Mouse (Mus musculus): ENCODE measurements around the gene Colgalt1.
A peak's percentile ranks its signal among the peaks of the same experiment; 100 is the strongest.

Gene Colgalt1

DNA sequence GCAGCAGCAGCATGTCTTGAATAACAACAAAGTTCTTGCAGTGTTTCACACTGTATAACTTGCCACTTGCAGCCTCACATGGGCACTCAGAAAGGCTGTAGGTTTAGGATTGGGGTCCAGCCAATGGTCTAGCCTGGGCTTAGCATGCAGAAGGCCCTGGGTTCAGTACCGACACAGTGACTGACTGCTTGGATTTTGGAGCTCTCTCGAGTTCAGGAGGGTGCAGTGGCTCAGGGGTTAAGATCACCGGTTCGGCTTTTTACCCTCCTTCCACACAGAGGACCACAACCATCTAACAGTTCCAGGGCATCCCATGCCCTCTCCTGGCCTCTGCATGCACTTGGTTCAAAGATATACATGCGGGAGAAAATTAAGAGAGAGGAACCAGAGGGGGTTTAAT is 19.8 kb upstream of the Colgalt1 start:
- no peak for DNase-seq (ENCODE audit: low read depth, low spot score)

DNA sequence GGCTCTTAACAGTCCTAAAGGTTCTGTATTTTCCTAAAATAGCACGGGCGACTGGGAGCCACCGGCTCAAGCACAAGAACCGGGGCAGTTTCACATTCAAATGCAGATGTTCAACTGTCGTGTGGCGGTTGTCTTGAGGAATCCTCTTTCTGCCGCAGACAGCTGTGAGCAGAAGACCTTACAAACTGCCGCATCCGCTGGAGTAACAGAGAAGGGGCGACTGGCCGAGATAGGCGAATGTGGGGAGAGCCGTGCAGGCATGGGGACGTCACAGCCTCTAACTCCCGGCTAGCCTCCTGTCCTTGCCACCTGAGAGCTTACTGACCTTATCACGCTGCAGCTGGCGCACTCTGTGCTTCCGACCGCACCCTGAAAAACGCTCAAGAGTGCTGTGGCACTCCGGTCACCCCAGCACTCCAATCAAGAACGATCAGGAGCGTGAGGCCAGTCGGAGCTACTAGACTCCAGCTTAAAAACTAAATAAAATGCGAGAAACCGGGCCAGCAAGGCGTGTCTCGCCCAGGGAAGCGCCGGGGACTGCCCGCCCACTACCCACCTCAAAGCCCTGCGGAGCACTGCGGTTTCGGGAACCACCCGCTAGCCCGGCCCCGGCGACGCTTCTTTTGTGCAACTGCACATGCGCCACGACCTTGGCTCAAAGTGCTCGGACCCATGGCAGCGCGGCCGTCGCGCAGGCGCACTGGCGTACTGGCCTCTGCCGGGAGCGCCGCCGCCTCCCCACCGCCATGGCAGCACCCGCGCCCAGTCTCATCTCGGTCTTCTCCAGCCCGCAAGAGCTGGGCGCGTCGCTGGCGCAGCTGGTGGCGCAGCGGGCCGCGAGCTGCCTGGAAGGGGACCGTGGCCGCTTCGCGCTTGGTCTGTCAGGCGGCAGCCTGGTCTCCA is 19.1 kb upstream of the Colgalt1 start, which contains the start of gene Pgls:
Gene Pgls (plus strand): TSS at position 706 of the 903 bp plus-strand sequence.
- DNase-seq (ENCODE audit: low read depth, low spot score): peak; percentile 98

DNA sequence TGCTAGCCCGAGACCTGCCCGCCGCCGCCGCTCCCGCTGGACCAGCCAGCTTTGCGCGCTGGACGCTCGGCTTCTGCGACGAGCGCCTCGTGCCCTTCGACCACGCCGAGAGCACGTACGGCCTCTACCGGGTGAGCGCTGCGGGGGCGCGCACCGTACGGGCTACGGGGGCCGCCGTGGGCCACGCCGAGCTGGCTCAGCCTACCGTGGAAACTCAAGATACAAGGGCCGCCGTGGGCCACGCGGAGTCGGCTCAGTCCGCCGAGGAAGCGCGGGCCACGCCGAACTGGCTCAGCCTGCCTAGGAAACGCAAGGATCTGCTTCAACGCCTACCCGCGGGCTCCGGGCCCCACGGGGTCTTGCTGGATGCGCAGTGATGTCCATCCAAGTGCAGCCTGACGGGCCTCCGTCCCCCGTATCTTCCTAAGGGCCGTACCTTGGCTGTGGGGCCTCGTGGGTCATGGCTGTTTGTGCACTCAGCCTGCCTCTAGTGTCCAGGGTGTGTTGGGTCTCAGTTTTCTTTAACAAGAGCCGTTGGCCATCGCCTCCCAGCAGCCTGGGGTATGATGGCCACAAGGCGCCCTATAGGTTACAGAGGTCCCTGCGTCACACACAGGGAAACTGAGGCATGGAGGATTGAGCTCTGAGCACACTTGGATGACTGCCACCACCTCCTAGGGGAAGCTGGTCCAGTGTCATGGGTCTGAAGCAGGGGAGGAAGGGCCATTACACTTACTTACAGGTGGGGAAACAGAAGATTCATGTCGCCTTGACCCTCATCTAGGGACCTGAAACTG is 18.2 kb upstream of the Colgalt1 start:
- DNase-seq (ENCODE audit: low read depth, low spot score): peak; percentile 96

DNA sequence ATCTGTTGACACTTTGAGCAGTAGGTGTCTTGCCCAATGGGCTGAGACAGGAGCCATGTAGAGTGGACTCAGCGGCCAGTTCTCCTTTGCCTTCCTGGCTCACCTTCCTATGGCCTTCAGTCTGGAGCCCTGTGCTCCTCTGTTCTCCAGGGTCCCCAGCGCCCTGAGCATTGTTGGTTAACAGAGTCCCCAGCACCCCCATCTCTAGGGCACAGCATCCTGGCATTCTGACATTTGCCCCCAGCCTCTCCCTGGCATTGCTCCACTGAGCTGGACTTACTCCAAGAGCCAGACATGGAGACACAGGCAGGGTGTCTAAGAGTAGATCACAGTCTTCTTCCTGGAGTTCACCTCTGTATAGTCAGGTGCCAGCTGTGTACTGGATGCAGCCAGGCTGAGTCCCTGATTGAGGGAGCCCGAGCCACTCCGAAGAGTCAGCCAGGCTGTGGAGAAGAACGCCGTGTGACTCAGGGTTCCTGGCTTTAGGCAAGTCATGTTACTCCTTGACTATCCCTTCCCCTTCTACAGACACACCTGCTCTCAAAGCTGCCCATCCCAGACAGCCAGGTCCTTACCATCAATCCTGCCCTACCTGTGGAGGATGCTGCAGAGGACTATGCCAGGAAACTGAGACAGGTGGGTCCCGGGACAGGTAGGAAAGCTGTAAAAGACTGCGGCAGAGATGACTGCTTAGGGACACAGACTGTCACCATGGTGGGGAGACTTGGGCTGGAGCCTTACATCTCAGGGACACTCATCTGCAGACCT is 17.1 kb upstream of the Colgalt1 start:
- DNase-seq (ENCODE audit: low read depth, low spot score): no peak

DNA sequence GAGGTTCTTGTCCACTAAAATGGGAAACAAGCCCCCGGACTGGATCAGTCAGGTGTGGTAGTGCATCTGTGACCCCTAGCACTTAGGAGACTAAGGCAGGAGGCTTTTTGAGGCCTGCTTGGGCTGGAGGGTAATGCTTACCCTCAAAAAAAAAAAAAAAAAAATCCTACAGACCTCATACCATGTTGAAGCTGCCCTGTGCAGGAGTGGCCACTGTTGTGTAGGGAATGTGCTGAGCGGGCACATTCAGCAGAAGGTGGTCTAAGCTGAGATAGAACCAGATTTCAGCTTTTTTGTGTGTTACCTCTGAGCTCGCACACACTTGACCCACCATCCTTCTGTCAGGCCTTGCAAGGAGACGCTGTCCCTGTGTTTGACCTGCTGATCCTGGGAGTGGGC is 16.5 kb upstream of the Colgalt1 start:
- no peak for DNase-seq (ENCODE audit: low read depth, low spot score)

DNA sequence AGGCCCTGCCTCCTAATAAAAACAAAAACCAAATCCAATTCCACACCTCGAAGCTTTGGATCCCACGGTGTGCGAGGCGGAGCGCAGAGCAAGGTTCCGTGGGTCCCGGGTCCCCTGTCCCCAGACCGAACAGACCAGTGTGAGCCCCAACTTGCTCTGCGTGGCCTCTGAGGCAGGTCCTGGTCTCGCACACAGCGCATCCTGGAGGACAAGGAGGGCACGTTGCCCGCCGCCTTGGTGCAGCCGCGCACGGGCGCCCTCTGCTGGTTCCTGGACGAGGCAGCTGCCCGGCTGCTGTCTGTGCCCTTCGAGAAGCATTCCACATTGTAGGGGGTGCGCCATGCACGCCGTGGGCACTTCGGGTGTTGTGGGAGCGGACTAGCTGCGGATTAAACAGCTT is 14.9 kb upstream of the Colgalt1 start:
- peak; percentile 92 for DNase-seq (ENCODE audit: low read depth, low spot score)

DNA sequence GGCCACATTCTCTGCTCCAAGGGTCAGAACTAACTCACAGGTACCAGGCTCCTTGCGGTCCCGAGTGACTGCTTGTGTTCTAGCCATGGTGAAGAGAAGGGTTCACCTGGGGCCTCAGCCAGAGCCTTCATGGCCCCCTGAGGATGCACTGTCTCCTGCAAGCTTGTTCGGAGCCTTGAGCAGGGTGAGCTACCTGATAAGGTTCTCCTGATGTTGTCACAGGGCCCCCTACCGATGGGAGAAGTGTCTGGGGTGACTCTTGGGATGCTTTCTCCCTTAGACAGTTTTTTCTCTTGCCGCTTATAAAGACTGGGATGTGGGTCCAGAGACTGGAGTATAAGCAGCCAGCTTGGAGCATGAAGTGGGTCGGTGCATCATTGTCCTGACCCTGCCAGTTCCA is 14.4 kb upstream of the Colgalt1 start:
- DNase-seq (ENCODE audit: low read depth, low spot score): no peak

DNA sequence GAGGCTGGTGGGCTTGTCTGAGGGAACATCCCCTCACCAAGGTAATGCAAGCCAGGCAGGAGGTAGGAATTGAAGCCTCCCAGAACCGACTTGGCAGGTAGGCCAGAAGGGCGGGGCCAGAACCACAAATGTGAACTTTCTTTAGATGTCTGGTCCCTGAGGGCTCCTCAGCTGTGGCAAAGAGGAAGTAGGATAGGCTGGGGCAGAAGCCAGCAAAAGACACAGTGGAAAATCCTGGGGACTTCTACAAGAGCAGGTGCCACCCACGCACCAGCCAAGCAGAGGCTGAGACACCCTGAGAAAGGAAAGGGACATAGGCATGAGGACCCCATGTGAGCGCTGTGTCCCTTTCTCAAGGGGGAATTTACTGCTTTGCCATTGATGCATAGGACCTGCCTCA is 14.0 kb upstream of the Colgalt1 start:
- no peak for DNase-seq (ENCODE audit: low read depth, low spot score)

DNA sequence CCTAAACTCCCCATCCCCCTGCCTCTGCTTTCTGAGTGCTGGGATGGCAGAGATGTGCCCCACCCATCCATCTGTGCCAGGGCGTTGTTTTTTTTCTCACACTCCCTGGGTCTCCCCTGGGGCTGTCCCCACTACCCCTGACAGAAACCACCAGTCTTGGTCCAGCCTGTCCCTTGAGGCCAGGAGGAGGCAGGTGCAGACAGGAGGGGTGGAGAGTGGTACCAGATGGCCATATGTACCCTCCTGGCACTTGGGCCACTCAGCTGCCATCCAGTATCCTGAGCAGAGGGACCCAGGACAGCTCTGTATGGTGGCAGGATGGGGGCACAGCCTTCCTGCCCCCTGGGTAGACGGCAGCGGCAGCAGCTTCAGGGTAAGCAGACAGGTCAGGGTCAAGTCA is 13.3 kb upstream of the Colgalt1 start, which contains the start of gene Fam129c:
Gene Fam129c (plus strand): TSS at position 198 of the 400 bp plus-strand sequence.
- DNase-seq (ENCODE audit: low read depth, low spot score): no peak

DNA sequence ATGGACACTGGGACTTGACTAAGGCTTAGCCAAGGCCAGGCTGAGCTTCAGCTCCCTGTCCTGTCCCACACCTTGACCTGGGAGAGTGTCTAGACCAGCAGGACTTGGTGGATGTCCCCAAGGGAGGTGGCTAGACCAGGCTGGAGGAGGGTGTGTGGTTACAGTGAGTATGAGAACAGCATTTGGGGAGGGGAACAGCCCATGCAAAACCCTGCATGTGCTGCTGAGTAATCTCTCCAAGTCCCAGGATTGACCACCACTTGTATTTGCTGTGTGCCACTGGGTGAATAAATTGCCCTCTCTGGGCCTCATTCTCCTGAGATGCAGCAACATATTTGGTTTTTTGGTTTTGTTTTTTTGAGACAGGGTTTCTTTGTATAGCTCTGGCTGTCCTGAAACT is 12.4 kb upstream of the Colgalt1 start:
- DNase-seq (ENCODE audit: low read depth, low spot score): no peak

DNA sequence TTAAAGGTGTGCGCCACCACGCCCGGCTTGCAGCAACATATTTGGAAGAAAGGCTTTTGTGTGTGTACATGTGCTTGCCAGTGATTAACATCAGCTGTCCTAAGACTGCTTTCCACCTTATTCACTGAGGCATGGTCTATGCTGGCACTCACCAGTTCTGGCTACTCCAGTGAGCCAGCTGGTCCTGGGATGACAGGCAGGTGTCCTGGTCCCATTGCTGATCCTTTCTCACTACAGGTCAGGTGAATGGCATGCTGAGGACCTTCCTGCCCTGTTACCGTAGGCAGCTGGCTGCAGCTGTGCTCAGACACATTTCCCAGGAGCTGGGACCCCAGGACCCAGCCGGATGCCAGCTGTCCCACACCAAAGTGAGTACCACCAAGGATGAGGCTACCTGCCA is 12.0 kb upstream of the Colgalt1 start:
- DNase-seq (ENCODE audit: low read depth, low spot score): no peak

DNA sequence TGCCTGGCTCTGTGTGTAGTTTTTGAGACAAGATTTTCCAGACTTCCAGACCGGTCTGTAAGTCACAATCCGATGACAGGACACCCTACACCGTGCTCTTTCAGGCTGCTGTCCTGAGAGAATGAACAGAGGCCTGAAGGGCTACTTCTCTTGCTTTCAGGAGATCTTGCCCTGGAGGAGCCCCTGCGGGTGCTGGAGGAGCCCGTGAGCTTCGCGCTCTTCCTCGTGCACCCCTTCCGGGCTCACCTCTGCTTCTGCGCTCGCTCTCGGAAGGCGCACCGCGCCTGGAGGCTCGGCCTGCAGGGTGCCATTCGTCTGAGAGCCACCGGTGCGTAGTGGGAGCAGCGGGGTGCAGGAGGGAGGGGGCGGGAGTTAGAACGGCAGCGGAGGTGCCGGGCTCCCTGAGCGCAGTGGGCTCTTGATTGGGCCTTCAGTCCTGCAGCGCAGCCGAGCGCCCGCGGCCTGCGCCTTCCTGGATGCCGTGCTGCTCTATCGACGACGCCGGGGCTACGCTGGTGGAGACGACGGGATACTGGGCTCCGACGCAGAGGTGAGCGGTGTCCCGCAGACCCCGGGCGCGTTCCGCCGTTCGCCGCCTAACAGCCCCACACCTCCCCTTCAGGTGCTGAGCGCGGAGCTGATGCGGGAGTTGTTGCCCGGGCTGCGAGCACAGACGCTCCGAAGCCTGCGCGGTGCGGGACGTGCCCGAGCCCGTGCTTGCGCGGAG is 8.7 kb upstream of the Colgalt1 start:
- no peak for DNase-seq (ENCODE audit: low read depth, low spot score)

DNA sequence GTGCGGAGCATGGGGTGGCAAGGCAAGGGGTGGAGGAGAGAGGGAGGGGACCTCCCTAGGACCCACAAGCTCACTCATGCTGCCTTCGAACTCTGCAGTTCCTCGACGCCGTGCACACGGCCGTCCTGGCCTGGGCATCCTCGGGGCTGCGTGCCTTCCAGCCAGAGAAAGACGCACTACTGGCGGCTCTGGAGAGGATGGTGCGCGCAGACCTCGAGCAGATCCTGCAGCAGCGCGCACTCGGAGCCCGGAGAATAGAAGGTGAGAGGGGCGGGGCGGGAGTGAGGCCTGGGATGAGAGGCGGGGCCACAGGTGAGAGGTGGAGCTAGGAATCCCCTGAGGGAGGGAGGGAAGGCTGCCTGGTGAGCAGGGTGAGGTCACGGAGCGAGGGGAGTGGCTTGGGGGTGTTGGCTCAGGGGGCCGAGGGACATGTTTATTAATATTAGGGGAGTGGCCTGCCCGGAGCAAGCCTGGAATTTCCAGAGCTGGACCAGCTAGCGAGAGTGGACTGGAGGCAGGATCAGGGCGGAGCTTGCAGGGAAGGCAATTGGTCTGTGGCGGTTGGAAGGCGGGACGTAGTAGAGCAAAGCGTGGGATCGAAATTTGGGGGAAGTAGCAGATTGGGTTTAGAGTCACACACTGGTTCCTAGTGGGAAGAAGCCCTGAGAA is 8.0 kb upstream of the Colgalt1 start:
- DNase-seq (ENCODE audit: low read depth, low spot score): peak; percentile 78

DNA sequence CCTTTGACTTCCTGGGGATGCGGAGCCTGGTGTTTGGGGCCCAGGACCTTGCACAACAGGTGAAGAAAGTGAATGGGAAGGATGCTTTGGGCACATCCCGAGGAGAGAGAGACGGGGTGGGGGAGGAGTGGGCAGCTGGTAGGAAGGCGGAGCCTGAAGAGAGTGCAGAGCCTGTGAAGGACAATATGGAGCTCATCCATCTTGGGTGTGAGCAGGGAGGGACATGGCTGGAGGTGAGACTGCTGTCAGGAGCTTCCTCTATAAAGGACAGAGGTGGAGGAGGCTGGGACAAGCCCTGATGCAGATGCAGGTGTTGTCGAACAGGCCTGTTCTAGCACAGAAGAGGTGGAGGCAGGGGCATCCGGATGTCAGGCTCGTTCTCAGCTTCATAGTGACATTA is 6.8 kb upstream of the Colgalt1 start:
- DNase-seq (ENCODE audit: low read depth, low spot score): no peak

DNA sequence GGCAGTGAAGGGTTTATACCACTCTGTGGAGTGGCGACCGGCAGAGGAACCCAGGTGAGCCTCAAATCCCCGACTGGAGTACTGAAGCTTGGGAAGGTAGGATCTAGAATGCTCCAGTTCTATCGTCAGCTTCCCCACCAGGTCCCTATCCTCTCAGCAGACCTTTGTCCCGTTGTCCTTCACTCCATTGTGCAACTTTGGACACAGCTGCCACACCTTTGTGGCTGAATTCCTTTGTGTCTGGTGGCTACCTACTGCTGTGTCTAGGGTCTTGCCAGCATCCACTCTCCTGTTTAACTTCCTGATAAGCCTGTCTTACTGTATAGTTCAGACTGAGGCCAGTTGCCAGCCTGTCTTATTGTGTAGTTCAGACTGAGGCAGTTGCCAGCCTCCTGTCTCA is 1.3 kb downstream of the Colgalt1 start:
- no peak for DNase-seq (ENCODE audit: low read depth, low spot score)

DNA sequence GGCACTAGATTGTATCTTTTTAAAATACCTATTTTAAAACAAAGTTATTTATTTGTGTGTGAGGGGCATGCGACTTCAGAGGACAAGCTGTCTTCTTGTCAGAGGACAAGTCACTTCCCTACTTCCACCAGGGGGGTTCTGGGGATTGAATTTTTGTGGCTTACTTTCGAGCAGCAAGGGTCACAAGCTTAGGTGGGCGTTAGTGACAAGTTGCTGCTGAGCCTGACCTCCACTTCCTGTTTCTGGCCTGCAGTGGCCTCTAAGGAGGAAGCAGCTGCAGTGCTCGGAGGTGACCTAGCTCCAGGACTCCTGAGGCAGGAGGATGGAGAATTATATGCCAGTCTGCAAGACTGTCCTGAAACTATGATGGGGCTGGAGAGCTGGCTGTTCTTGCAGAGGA is 2.6 kb downstream of the Colgalt1 start:
- no peak for DNase-seq (ENCODE audit: low read depth, low spot score)

DNA sequence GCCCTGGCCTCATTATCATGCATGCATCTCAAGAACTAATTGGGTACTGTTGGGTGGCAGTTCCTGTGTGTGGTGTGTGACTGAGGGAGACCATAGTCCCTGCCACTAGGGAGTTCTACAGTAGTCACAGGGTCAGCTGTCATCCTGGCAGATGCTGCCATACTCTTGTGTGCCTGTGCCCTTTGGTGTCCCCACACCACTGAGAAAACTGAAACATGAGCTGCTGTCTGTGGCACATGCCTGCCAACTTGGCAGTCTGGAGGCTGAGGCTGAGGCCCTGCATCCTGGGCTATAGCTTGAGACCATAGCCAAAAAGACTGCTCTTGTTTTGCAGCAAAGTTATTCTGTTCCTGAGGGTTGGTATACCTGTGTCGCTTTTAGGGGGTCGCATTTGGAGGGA is 9.0 kb downstream of the Colgalt1 start:
- DNase-seq (ENCODE audit: low read depth, low spot score): no peak

DNA sequence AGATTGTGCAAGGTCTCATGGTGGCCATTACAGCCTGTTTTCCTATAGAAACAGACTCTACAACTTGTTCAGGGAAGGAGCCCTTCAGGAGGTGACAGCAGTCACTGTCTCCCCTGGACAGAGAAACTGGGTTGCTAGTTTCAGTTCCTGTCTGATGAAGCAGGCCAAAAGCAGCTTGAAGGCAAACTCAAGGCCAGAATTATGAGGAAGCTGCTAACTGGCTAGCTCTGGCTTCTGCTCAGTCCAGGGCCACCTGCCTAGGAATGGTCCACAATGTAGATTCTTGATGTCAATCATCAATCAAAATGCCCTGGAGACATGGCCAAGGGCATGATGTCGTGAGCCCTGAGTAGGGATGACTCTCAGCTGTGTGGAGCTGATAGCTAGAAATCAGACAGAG is 14.3 kb downstream of the Colgalt1 start:
- DNase-seq (ENCODE audit: low read depth, low spot score): no peak

DNA sequence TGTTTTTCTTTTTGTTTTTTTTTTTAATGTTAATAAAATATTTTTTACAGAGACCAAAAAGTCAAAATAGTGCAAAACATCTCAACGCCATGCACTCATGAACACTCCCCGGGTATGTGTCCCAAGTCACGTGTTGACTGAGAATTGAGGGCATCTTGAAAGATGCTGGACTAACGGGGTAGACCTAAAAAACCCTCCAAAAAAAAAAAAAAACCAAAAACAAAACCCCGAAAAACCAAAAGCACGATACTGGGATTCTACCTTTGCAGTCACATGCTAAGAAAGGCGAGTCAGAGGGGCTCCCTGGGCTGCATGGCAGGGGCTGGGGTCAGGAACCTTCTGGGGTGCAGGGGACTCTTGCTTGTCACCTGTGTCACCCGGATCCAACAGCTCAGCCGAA is 16.0 kb downstream of the Colgalt1 start:
- no peak for DNase-seq (ENCODE audit: low read depth, low spot score)

DNA sequence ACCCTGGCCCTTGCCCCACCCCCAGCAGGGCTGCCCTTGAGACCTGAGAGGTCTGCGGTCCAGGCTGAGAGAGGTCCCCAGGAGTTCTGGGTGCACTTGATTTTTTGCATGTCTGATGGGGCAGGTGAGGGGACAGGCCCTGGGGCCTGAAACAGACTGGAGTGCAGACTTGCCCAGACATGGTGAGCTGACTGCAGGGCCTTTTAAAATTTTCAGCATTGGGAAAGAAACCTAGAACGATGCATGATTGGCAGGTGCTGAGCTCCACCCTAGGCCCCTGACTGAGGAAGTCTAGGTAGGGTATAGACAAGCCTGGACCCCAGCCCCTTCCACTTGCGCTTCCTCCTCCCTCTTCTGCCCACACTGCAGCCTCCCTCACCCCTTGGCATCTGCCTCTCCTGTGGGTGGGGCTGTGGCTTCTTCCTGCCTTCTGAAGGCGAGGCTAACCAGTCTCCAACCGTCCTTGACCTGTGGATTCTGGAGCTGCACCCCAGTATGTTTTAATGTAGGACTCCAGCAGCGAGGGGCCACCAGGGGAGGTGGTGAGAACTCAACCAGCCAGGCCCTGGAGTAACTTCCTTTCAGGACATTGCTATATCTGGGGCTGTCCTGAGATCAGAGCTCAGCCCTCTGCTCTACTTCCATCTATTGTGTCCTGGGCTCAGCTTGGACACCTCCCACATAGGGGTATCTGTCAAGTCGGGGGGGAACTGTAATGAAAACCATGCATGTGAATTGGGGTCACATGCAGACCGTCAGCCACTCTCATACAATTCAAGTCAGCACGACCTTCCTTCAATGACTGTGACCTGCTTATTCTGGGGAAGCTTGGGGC is 16.7 kb downstream of the Colgalt1 start:
- no peak for DNase-seq (ENCODE audit: low read depth, low spot score)
